Mouse (Mus musculus) lung, adult 2 months (tissue): ENCODE data around the gene Prkce.

ENCODE experiments used
- CTCF ChIP-seq: fragments of 200-500 bp; IDR thresholded peaks from 2 replicates; pipeline ENCODE4 v1.5.1; 2011; ENCODE audit warnings: mild to moderate bottlenecking, low read length, control low read depth; ENCODE audit not compliant: insufficient read depth
- POLR2A ChIP-seq: fragments of 200-500 bp; IDR thresholded peaks from 2 replicates; pipeline ENCODE4 v1.6.1; 2011; ENCODE audit warnings: low read depth, mild to moderate bottlenecking, control low read depth, low read length, borderline replicate concordance; ENCODE audit errors: extremely low read depth

GRCm38 (mm10) chr17:86261067-86261466 is 93.5 kb downstream of the Prkce start:
- TF ChIP-seq CTCF, result no peak
- no peak for TF ChIP-seq POLR2A
